Mouse (Mus musculus) stomach, embryonic 15.5 days (tissue): ENCODE measurements at regions not wholly inside any gene's neighbourhood (a gene's known extent, or its start where the extent isn't known, plus 50 kb on each side); places are given as distances from the start of the nearest gene placed in this dataset.

ENCODE experiments used
- ATAC-seq: fragments of 200-750 bp; cut with Nextera tagmentation; 2 replicates; pipeline ENCODE4 v1.8.0; 2017; ENCODE audit warnings: low read depth, moderate number of reproducible peaks, moderate TSS enrichment; ENCODE audit not compliant: insufficient read depth, low FRiP score
- H3K27ac ChIP-seq: fragments of 300-500 bp; sonication (generic); 2 replicates; pipeline ENCODE4 v1.5.1; 2015; ENCODE audit warnings: mild to moderate bottlenecking, inconsistent platforms
- H3K27me3 ChIP-seq: fragments of 300-500 bp; sonication (generic); replicated peaks from 2 replicates; pipeline ENCODE4 v1.6.1; 2015; ENCODE audit warnings: inconsistent platforms
- H3K36me3 ChIP-seq: fragments of 300-500 bp; sonication (generic); 2 replicates; pipeline ENCODE4 v1.6.1; 2015; ENCODE audit warnings: inconsistent platforms
- H3K4me1 ChIP-seq: fragments of 300-500 bp; sonication (generic); 2 replicates; pipeline ENCODE4 v1.6.1; 2015; ENCODE audit warnings: inconsistent platforms
- H3K4me2 ChIP-seq: fragments of 300-500 bp; sonication (generic); 2 replicates; pipeline ENCODE4 v1.6.1; 2015; ENCODE audit warnings: mild to moderate bottlenecking, inconsistent platforms
- H3K4me3 ChIP-seq: fragments of 300-500 bp; sonication (generic); replicated peaks from 2 replicates; pipeline ENCODE4 v1.5.1; 2015; ENCODE audit warnings: inconsistent platforms
- H3K9ac ChIP-seq: fragments of 300-500 bp; sonication (generic); 2 replicates; pipeline ENCODE4 v1.6.1; 2015; ENCODE audit warnings: inconsistent platforms
- H3K9me3 ChIP-seq: fragments of 300-500 bp; sonication (generic); 2 replicates; pipeline ENCODE4 v1.6.1; 2016; ENCODE audit warnings: inconsistent platforms
- WGBS: fragments of 180-500 bp; shearing (Covaris S2); methylation state at CpG from one replicate; pipeline ENCODE4 v1.1.7; 2015; 5-methylcytosine and 5-hydroxymethylcytosine counted together

DNA sequence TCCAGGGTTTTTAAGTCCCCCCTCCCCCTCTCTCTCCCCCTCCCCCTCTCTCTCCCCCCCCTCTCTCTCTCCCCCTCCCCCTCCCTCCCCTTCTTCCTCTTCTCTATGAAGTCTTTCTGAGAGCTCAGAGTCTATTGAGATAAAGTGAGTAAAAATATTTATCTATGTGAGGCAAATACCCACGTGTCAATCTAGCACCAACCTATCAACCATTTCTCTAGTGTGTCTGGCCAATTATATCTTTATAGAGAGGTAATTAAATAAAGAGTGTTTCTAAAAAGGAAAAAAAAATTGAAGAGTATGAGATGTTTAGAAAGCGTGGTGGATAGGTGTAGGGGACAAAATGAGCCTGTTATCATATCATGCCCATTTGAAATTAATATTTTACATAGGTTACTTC, 88.0 kb downstream of the 4930426L09Rik start:
- Histone ChIP-seq H3K4me3 (no peak overlapping the region), H3K36me3 (no peaks in the 10 kb centered on the region), H3K9ac (no peak overlapping the region), H3K27ac (no peak overlapping the region), H3K4me2 (no peak overlapping the region), H3K9me3 (no peaks in the 10 kb centered on the region), H3K4me1 (no peaks in the 10 kb centered on the region), H3K27me3 (no peaks in the 10 kb centered on the region)
- 62% methylated on average over 2 of the region's 2 CpGs for WGBS
- no peak for ATAC-seq

DNA sequence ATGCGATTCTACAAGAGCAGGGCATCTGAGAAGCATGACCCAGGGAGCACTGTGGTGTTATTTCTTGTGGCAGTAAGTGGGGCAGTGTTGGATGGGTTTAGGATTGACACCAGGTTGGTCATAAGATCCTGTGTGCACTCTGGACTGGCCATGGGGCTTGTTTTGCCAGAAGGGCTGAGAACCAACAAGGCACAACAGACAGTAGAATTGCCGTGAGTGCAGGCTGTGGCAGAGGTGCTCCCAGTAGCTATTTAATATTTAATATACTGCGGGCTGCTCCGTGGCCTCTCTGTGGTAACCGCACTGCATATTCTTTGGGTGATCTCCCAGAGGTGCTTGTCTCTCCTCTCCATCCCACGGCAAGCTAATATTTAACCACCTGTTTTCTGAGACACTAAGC, 88.5 kb downstream of the 4930426L09Rik start:
- Histone ChIP-seq H3K9ac (no peak overlapping the region), H3K27me3 (no peaks in the 10 kb centered on the region), H3K27ac (no peak overlapping the region), H3K4me2 (no peak overlapping the region), H3K4me1 (no peaks in the 10 kb centered on the region), H3K4me3 (no peak overlapping the region), H3K9me3 (no peaks in the 10 kb centered on the region), H3K36me3 (no peaks in the 10 kb centered on the region)
- WGBS = 80% methylated on average over 6 of the region's 6 CpGs
- ATAC-seq = no peak

DNA sequence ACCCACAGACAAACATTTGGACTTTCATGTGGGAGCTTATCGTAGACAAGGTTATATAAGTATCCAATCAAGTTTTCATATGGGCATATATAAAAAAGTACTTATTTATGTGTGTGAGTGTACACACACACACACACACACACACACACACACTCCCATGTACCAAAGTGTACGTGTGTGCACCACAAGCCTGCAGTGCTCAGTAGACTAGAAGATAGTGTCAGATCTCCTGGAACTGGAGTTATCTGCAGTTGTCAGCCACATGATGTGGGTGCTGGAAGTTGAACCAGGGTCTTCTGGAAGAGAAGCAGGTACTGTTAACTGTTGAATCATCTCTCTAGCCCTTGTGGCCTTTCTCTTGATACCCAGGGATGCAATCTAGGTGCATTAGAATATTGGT, 99.7 kb upstream of the Armc3 start:
- WGBS = 81% methylated on average over 2 of the region's 2 CpGs

DNA sequence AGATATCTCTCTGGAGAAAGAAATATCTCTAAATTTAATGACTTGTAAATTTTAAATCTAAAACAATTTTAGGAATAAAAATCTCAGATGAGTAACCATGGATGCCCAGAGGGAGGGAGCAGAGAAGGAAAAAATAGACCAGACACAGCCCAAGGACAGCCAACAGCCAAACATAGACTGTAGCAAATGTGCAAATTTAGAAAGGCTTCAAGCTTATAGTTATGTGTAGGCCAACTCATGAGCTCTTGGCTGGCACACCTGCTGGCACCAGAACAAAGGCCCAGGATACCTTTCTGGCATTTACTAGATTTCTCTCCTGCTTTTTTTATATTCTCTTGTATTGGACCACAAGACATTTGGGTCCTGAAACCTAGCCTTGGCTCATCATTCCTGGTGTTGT, 90.3 kb upstream of the Armc3 start:
- Histone ChIP-seq H3K9me3 (no peaks in the 10 kb centered on the region), H3K4me2 (no peak overlapping the region), H3K4me1 (no peaks in the 10 kb centered on the region), H3K36me3 (no peaks in the 10 kb centered on the region), H3K27ac (no peak overlapping the region), H3K9ac (no peak overlapping the region), H3K27me3 (no peaks in the 10 kb centered on the region), H3K4me3 (no peak overlapping the region)
- ATAC-seq = no peak

More for the DNA sequence above, 99.7 kb upstream of the Armc3 start:
- no peak overlapping the region for H3K27ac ChIP-seq
- H3K27me3 ChIP-seq = no peaks in the 10 kb centered on the region
- no peaks in the 10 kb centered on the region for H3K36me3 ChIP-seq
- no peak overlapping the region for H3K4me3 ChIP-seq
- H3K4me2 ChIP-seq = no peak overlapping the region
- no peak for ATAC-seq
- H3K4me1 ChIP-seq = no peaks in the 10 kb centered on the region
- H3K9me3 ChIP-seq = no peaks in the 10 kb centered on the region
- no peak overlapping the region for H3K9ac ChIP-seq

DNA sequence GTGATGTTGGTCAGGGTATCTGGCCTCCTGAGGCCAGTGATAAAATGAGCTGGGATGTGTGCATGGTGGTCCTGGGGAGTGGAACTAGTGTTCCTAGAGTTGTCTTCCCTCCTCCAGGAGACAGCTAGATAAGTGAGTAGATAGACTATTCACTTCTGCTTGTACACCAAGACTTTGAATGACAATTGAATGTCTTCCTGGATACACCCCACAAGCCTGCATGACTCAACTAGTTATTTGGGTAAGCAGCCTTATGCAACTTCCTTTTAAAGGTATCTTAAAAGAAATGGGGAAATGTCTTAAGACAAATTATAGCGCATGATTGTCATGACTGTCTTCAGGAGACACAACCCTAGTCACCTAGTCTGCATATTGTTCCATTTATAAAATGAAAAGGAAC, 79.2 kb upstream of the Armc3 start:
- ATAC-seq = no peak

DNA sequence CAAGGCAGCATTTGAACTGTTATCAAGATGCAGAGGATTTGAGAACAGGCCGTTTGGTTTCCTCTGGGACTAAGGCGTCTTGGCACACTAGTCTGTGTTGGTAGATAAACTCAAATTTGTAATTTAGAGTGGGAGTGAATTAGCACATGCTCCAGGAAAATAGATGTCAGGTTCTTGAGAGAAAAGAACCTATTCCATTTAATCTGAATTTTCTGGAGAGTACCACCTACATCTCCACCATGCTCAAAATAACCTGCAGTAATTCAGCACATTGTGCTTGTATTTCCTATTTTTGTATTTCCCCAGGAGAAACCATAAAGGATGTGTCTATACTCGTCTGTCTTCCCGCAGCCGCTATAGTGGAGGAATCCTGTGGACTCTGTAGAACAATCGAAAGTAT, 66.2 kb upstream of the Armc3 start:
- no peaks in the 10 kb centered on the region for H3K36me3 ChIP-seq
- H3K9ac ChIP-seq = no peak overlapping the region
- no peaks in the 10 kb centered on the region for H3K27me3 ChIP-seq
- no peak overlapping the region for H3K4me3 ChIP-seq
- H3K4me2 ChIP-seq = no peak overlapping the region
- ATAC-seq = no peak
- WGBS = 82% methylated on average over 6 of the region's 6 CpGs
- no peaks in the 10 kb centered on the region for H3K9me3 ChIP-seq
- H3K4me1 ChIP-seq = no peaks in the 10 kb centered on the region
- no peak overlapping the region for H3K27ac ChIP-seq

More for the DNA sequence above, 79.2 kb upstream of the Armc3 start:
- H3K9me3 ChIP-seq = no peaks in the 10 kb centered on the region
- WGBS = 95% methylated on average over 1 of the region's 1 CpGs
- H3K27ac ChIP-seq = no peak overlapping the region
- no peak overlapping the region for H3K9ac ChIP-seq
- no peaks in the 10 kb centered on the region for H3K36me3 ChIP-seq
- H3K4me2 ChIP-seq = no peak overlapping the region
- H3K27me3 ChIP-seq = no peaks in the 10 kb centered on the region
- H3K4me1 ChIP-seq = no peaks in the 10 kb centered on the region
- no peak overlapping the region for H3K4me3 ChIP-seq

DNA sequence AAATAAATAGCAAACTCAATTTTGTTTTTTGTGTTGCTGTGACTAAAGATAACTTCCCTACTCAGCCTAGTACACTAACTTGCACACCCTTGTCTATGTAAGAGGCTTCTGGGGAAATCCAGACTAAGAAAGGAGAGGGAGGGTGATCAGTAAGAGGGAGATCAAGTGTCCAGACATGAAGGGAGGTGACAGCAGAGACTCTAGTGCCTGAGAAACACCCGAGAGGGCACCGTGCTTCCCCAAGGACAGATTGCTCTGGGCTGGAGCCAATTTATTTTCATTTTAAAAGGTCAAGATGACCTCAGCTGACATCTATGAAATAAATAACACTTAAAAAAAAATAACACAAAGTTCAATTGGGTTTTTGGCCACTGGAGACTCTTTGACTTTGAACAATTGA, 56.5 kb upstream of the Armc3 start:
- 32% methylated on average over 2 of the region's 2 CpGs for WGBS
- no peak for ATAC-seq

DNA sequence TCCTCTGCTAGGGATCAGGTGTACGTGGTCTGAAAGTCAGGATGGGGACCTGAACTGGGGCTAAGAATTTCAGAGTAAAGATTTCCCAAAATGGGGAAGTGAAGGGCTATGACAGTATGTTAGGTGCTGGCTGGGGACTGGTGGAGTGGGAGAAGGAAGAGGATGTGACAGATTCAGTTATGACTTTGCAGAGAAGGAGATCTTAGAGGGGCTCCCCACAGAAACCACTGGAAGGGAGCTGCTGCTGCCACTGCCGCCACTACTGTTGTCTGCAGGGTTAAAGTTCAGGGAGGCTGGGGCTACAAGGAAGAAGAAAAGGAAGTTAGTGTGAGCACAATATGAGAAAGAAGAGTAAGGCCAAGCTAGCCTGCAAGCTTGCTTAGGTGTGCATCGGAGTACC, 53.7 kb upstream of the Armc3 start:
- no peaks in the 10 kb centered on the region for H3K36me3 ChIP-seq
- WGBS = 73% methylated on average over 3 of the region's 3 CpGs
- H3K4me1 ChIP-seq = 0 out of 2 replicates have a peak, but pooled peaks cover 3% of the 10 kb centered on the region
- no peak overlapping the region for H3K4me2 ChIP-seq
- H3K27ac ChIP-seq = no peak overlapping the region
- H3K27me3 ChIP-seq = no peaks in the 10 kb centered on the region
- H3K4me3 ChIP-seq = no peak overlapping the region
- ATAC-seq = no peak
- no peaks in the 10 kb centered on the region for H3K9me3 ChIP-seq
- H3K9ac ChIP-seq = no peak overlapping the region

More for the DNA sequence above, 56.5 kb upstream of the Armc3 start:
- Histone ChIP-seq H3K9me3 (no peaks in the 10 kb centered on the region), H3K36me3 (no peaks in the 10 kb centered on the region), H3K4me1 (0 out of 2 replicates have a peak, but pooled peaks cover 3% of the 10 kb centered on the region), H3K9ac (no peak overlapping the region), H3K27me3 (no peaks in the 10 kb centered on the region), H3K4me2 (no peak overlapping the region), H3K4me3 (no peak overlapping the region), H3K27ac (no peak overlapping the region)

DNA sequence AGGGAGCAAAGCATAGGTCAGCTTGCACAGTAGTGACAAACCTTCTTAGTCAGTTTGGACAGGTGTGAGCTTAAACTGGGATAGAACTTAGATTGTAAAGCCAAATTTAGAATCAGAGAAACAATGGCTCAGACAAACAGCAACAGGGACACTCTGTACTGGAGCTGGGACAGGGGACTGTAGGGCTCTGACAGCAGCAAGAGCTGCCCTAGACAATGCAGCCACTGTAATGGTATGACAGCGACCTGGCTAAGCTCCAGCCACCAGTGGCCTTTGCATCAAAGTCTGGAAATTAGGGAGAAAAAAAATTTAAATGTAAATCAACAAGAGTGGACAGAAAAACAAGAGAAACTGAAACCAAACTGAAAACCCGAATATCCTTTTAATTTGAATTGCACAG, 53.2 kb upstream of the Armc3 start:
- no peaks in the 10 kb centered on the region for H3K27me3 ChIP-seq
- no peaks in the 10 kb centered on the region for H3K9me3 ChIP-seq
- no peak overlapping the region for H3K27ac ChIP-seq
- no peak overlapping the region for H3K4me2 ChIP-seq
- WGBS = 60% methylated on average over 2 of the region's 2 CpGs
- H3K36me3 ChIP-seq = no peaks in the 10 kb centered on the region
- no peak for ATAC-seq
- 0 out of 2 replicates have a peak, but pooled peaks cover 3% of the 10 kb centered on the region for H3K4me1 ChIP-seq
- H3K4me3 ChIP-seq = no peak overlapping the region
- H3K9ac ChIP-seq = no peak overlapping the region

DNA sequence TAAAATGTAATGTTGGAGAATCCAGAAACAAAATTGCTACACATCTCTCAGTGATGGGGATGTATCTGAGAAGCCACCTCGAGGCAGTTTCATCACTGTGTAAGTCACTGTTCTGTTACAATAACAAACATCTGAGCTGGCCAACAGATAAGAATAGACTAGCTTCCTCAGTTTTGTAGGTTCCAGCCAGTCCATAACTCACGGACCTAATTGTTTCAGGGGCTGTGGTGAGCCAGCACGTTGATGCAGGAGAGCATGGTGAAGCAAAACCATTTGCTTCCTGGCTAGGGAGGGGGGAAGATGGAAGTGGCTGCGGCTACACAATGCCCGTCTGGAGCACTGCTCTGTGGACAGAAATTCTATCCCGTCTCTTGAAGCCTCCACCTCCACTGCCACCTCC, 52.8 kb upstream of the Armc3 start:
- Histone ChIP-seq H3K36me3 (no peaks in the 10 kb centered on the region), H3K4me2 (no peak overlapping the region), H3K4me1 (0 out of 2 replicates have a peak, but pooled peaks cover 3% of the 10 kb centered on the region), H3K27me3 (no peaks in the 10 kb centered on the region), H3K27ac (no peak overlapping the region), H3K9me3 (no peaks in the 10 kb centered on the region), H3K9ac (no peak overlapping the region), H3K4me3 (no peak overlapping the region)
- 41% methylated on average over 6 of the region's 6 CpGs for WGBS
- no peak for ATAC-seq

DNA sequence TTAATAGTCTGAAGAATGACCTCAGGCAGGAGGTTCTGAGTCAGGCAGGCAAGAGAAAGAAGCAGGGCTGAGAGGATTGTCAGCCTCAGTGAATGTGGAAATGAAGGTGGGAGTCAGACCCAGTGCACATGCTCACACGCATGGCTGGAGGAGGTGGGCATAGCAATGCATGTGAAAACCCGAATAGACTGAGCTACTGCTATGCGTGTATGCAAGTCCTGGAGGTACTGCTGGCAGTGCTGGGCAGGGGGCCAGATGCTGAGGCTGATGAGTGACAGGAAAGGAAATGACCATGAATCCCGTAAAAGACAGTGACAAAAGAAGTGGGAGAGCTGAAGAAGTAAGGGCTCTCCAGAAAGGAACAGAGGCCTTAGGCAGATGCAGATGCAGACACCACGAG, 50.3 kb upstream of the Armc3 start:
- Histone ChIP-seq H3K27ac (no peak overlapping the region), H3K4me2 (no peak overlapping the region), H3K9me3 (no peaks in the 10 kb centered on the region), H3K9ac (no peak overlapping the region), H3K36me3 (no peaks in the 10 kb centered on the region), H3K4me3 (no peak overlapping the region), H3K27me3 (no peaks in the 10 kb centered on the region), H3K4me1 (0 out of 2 replicates have a peak, but pooled peaks cover 3% of the 10 kb centered on the region)
- no peak for ATAC-seq
- WGBS = 66% methylated on average over 5 of the region's 5 CpGs
